Mouse (Mus musculus): ENCODE results near the gene Manea. TPM values are rescaled to one million over a fixed set of nuclear protein-coding genes. Genes with fewer than 3 reads are reported as not detected.
"Not testable (repeated sequence)": the region's sequence is repeated elsewhere in the genome, so short reads cannot be mapped to it uniquely, and the experiment has no call there.

Gene Manea
- polyA plus RNA-seq (2016; fragmentation: Nextera tagmentation; extraction: Ambion mirVana) = 18.2 and 20.8 TPM in 2 replicates

- peak within 1 kb of the TSS; percentile 83 for H3K4me3 ChIP-seq
- 0 out of 2 replicates have a peak, but pooled peaks cover 3% of the 10 kb centered on the region for H3K4me1 ChIP-seq
- H3K27ac ChIP-seq = peak within 1 kb of the TSS; percentile 98
- no peaks in the 10 kb centered on the region for H3K27me3 ChIP-seq (ENCODE audit: low read depth, poor library complexity, severe bottlenecking)
- peak; percentile 92 for DNase-seq (ENCODE audit: low spot score)
- peaks cover 8% of the 10 kb centered on the region; the same call in 1 of the 2 replicates for H3K36me3 ChIP-seq
- H3K9me3 ChIP-seq (replicated peaks) = no peaks in the 10 kb centered on the region
- WGBS = 0% methylated on average over 52 of the region's 52 CpGs
Observed at GRCm38 (mm10) chr4:26346443-26347106, at the start of gene Manea. Gene Manea, minus strand, starts transcription at chr4:26346891.

- WGBS = 83% methylated on average over 2 of the region's 2 CpGs
- no peaks in the 10 kb centered on the region for H3K4me1 ChIP-seq
- no peak overlapping the region for H3K27ac ChIP-seq
- DNase-seq (ENCODE audit: low spot score) = no peak
- H3K36me3 ChIP-seq = no peaks in the 10 kb centered on the region
- H3K9me3 ChIP-seq (replicated peaks) = no peaks in the 10 kb centered on the region
- no peak overlapping the region for H3K4me3 ChIP-seq
- no peaks in the 10 kb centered on the region for H3K27me3 ChIP-seq (ENCODE audit: low read depth, poor library complexity, severe bottlenecking)
Observed at GRCm38 (mm10) chr4:26354616-26355015, 7.9 kb upstream of the Manea start.

- H3K9me3 ChIP-seq (replicated peaks) = no peaks in the 10 kb centered on the region
- no peak overlapping the region for H3K4me3 ChIP-seq
- H3K27ac ChIP-seq = no peak overlapping the region
- H3K27me3 ChIP-seq (ENCODE audit: low read depth, poor library complexity, severe bottlenecking) = no peaks in the 10 kb centered on the region
- no peaks in the 10 kb centered on the region for H3K4me1 ChIP-seq
- no peaks in the 10 kb centered on the region for H3K36me3 ChIP-seq
- no peak for DNase-seq (ENCODE audit: low spot score)
- WGBS = 21% methylated on average over 2 of the region's 2 CpGs
Observed at GRCm38 (mm10) chr4:26353643-26354231, 7.0 kb upstream of the Manea start.

- Histone ChIP-seq H3K4me1 (0 out of 2 replicates have a peak, but pooled peaks cover 3% of the 10 kb centered on the region), H3K27ac (no peak overlapping the region), H3K9me3 (replicated peaks) (no peaks in the 10 kb centered on the region), H3K4me3 (peak overlapping the region; percentile 83; the same call in 1 of the 2 replicates), H3K36me3 (peaks cover 8% of the 10 kb centered on the region; the same call in 1 of the 2 replicates), H3K27me3 (ENCODE audit: low read depth, poor library complexity, severe bottlenecking) (no peaks in the 10 kb centered on the region)
- DNase-seq (ENCODE audit: low spot score) = no peak
- 56% methylated on average over 2 of the region's 2 CpGs for WGBS
Observed at GRCm38 (mm10) chr4:26347239-26347638, 548 bp upstream of the Manea start.

GRCm38 (mm10) chr4:26345741-26346442 is 799 bp downstream of the Manea start:
- Histone ChIP-seq H3K27ac (peak overlapping the region; percentile 98), H3K4me3 (peak overlapping the region; percentile 83), H3K4me1 (0 out of 2 replicates have a peak, but pooled peaks cover 3% of the 10 kb centered on the region), H3K27me3 (ENCODE audit: low read depth, poor library complexity, severe bottlenecking) (no peaks in the 10 kb centered on the region), H3K9me3 (replicated peaks) (no peaks in the 10 kb centered on the region), H3K36me3 (peaks cover 8% of the 10 kb centered on the region; the same call in 1 of the 2 replicates)
- DNase-seq (ENCODE audit: low spot score) = peak; percentile 36
- WGBS = 3% methylated on average over 16 of the region's 16 CpGs

- Histone ChIP-seq H3K36me3 (peaks cover 14% of the 10 kb centered on the region), H3K27me3 (ENCODE audit: low read depth, poor library complexity, severe bottlenecking) (no peaks in the 10 kb centered on the region), H3K4me1 (0 out of 2 replicates have a peak, but pooled peaks cover 3% of the 10 kb centered on the region), H3K9me3 (replicated peaks) (no peaks in the 10 kb centered on the region), H3K27ac (0 out of 2 replicates have a peak overlapping the region, but pooled peaks have one; percentile 98), H3K4me3 (peak overlapping the region; percentile 83; the same call in 1 of the 2 replicates)
- WGBS = 82% methylated on average over 3 of the region's 3 CpGs
- DNase-seq (ENCODE audit: low spot score) = no peak
Observed at GRCm38 (mm10) chr4:26345080-26345479, 1.6 kb downstream of the Manea start.

GRCm38 (mm10) chr4:26342346-26342745 is 4.3 kb downstream of the Manea start:
- no peak overlapping the region for H3K27ac ChIP-seq
- H3K27me3 ChIP-seq (ENCODE audit: low read depth, poor library complexity, severe bottlenecking) = no peaks in the 10 kb centered on the region
- H3K4me1 ChIP-seq = 0 out of 2 replicates have a peak, but pooled peaks cover 3% of the 10 kb centered on the region
- H3K36me3 ChIP-seq = peaks cover 32% of the 10 kb centered on the region
- no peak overlapping the region for H3K4me3 ChIP-seq
- no peak for DNase-seq (ENCODE audit: low spot score)
- H3K9me3 ChIP-seq (replicated peaks) = no peaks in the 10 kb centered on the region

- H3K4me3 ChIP-seq = no peak overlapping the region
- H3K27ac ChIP-seq = no peak overlapping the region
- WGBS = 81% methylated on average over 5 of the region's 5 CpGs
Observed at GRCm38 (mm10) chr4:26338604-26339003, 8.1 kb downstream of the Manea start.

GRCm38 (mm10) chr4:26336563-26336962 is 10.1 kb downstream of the Manea start:
- Histone ChIP-seq H3K9me3 (replicated peaks) (no peaks in the 10 kb centered on the region), H3K27ac (no peak overlapping the region), H3K4me3 (no peak overlapping the region), H3K4me1 (no peaks in the 10 kb centered on the region), H3K36me3 (peaks cover 46% of the 10 kb centered on the region), H3K27me3 (ENCODE audit: low read depth, poor library complexity, severe bottlenecking) (no peaks in the 10 kb centered on the region)
- WGBS = 96% methylated on average over 5 of the region's 5 CpGs
- no peak for DNase-seq (ENCODE audit: low spot score)

More at GRCm38 (mm10) chr4:26338604-26339003, 8.1 kb downstream of the Manea start:
- Histone ChIP-seq H3K36me3 (peaks cover 49% of the 10 kb centered on the region), H3K9me3 (replicated peaks) (no peaks in the 10 kb centered on the region), H3K4me1 (no peaks in the 10 kb centered on the region), H3K27me3 (ENCODE audit: low read depth, poor library complexity, severe bottlenecking) (no peaks in the 10 kb centered on the region)
- DNase-seq (ENCODE audit: low spot score) = no peak

GRCm38 (mm10) chr4:26304731-26305130 is 42.0 kb downstream of the Manea start:
- WGBS = 88% methylated on average over 1 of the region's 1 CpGs
- H3K4me1 ChIP-seq; H3K27ac ChIP-seq; H3K4me3 ChIP-seq; H3K27me3 ChIP-seq (ENCODE audit: low read depth, poor library complexity, severe bottlenecking); H3K9me3 ChIP-seq (replicated peaks); DNase-seq (ENCODE audit: low spot score); H3K36me3 ChIP-seq: not testable (repeated sequence)

- Histone ChIP-seq H3K4me1 (no peaks in the 10 kb centered on the region), H3K27me3 (ENCODE audit: low read depth, poor library complexity, severe bottlenecking) (no peaks in the 10 kb centered on the region), H3K27ac (no peak overlapping the region), H3K4me3 (no peak overlapping the region), H3K9me3 (replicated peaks) (no peaks in the 10 kb centered on the region), H3K36me3 (no peaks in the 10 kb centered on the region)
- WGBS = 51% methylated on average over 1 of the region's 1 CpGs
- no peak for DNase-seq (ENCODE audit: low spot score)
Observed at GRCm38 (mm10) chr4:26277112-26277716, 69.5 kb downstream of the Manea start.

GRCm38 (mm10) chr4:26276264-26276663 is 70.4 kb downstream of the Manea start:
- DNase-seq (ENCODE audit: low spot score) = no peak
- H3K9me3 ChIP-seq (replicated peaks) = no peaks in the 10 kb centered on the region
- no peaks in the 10 kb centered on the region for H3K27me3 ChIP-seq (ENCODE audit: low read depth, poor library complexity, severe bottlenecking)
- H3K4me3 ChIP-seq = no peak overlapping the region
- no peaks in the 10 kb centered on the region for H3K4me1 ChIP-seq
- H3K36me3 ChIP-seq = no peaks in the 10 kb centered on the region
- no peak overlapping the region for H3K27ac ChIP-seq

All from limb, embryonic 10.5 days (tissue).